Mouse (Mus musculus) intestine, embryonic 15.5 days (tissue): ENCODE results near the gene 4930432K21Rik. TPM values are rescaled to one million over a fixed set of nuclear protein-coding genes. Genes with fewer than 3 reads are reported as not detected.

Experiments
- ATAC-seq: fragments of 200-750 bp; cut with Nextera tagmentation; 2 replicates; pipeline ENCODE4 v1.8.0; 2017; ENCODE audit warnings: moderate TSS enrichment, moderate library complexity
- H3K27ac ChIP-seq: fragments of 300-500 bp; sonication (generic); 2 replicates; pipeline ENCODE4 v1.5.1; 2015; ENCODE audit warnings: mild to moderate bottlenecking, inconsistent platforms
- H3K27me3 ChIP-seq: fragments of 300-500 bp; sonication (generic); replicated peaks from 2 replicates; pipeline ENCODE4 v1.6.1; 2015; ENCODE audit warnings: inconsistent platforms
- H3K36me3 ChIP-seq: fragments of 300-500 bp; sonication (generic); 2 replicates; pipeline ENCODE4 v1.6.1; 2015; ENCODE audit warnings: inconsistent platforms
- H3K4me1 ChIP-seq: fragments of 300-500 bp; sonication (generic); replicated peaks from 2 replicates; pipeline ENCODE4 v1.6.1; 2015; ENCODE audit warnings: inconsistent platforms
- H3K4me2 ChIP-seq: fragments of 300-500 bp; sonication (generic); replicated peaks from 2 replicates; pipeline ENCODE4 v1.6.1; 2015; ENCODE audit warnings: mild to moderate bottlenecking, inconsistent platforms
- H3K4me3 ChIP-seq: fragments of 300-500 bp; sonication (generic); replicated peaks from 2 replicates; pipeline ENCODE4 v1.5.1; 2015; ENCODE audit warnings: inconsistent platforms
- H3K9ac ChIP-seq: fragments of 300-500 bp; sonication (generic); 2 replicates; pipeline ENCODE4 v1.6.1; 2015; ENCODE audit warnings: inconsistent platforms
- H3K9me3 ChIP-seq: fragments of 300-500 bp; sonication (generic); 2 replicates; pipeline ENCODE4 v1.6.1; 2016; ENCODE audit warnings: inconsistent platforms
- WGBS: fragments of 180-500 bp; shearing (Covaris S2); methylation state at CpG from one replicate; pipeline ENCODE4 v1.1.7; 2015; 5-methylcytosine and 5-hydroxymethylcytosine counted together
- polyA plus RNA-seq: library from polyadenylated mRNA; unstranded; fragments of >200 nt; fragmentation: Nextera tagmentation; extraction: Ambion mirVana; gene quantifications from 2 replicates; pipeline ENCODE4 v1.2.1, GENCODE M21; 2015

Gene 4930432K21Rik
- polyA plus RNA-seq, 1 experiment from 2014 or later = 0.65 TPM

DNA sequence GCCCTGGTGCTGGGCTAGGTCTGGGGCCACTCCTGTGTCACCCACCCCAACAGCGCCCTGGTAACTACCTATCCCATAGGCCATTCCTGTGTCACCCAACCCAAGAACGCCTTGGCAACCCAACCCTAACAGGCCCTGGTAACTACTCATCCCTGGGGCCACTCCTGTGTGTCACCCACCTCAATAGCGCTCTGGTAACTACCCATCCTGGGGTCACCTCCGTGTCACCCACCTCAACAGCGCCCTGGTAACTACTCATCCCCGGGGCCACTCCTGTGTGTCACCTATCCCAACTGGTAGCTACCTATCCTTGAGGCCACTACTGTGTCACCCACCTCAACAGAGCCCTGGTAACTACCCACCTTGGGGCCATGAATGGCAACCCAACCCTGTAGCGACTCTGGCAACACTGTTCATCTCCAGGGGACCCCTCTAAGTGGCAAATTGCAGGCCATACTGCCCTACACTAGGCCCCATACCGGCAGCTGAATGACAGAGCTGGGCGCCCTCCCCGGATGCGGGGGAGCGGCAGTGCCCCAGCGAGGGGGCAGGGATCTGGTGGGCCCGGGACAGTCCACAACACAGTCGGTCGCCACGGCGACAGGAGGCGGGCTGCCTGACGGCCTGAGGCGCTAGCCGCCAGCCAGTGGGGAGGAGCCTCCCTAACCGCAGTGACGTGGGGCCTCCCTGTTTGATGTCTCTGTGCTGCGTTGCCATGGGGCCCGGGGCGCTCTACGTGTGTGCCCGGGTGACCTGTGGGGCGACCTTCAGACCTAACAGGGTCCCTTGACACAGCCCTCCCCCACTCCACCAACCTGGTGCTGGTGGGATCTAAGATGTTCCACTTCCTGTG lies 50.3 kb downstream of the 4930432K21Rik start:
- Histone ChIP-seq H3K9me3 (no peaks in the 10 kb centered on the region), H3K9ac (peak overlapping the region; percentile 50), H3K4me2 (peak overlapping the region; percentile 82), H3K4me1 (peaks cover 49% of the 10 kb centered on the region), H3K27ac (peak overlapping the region; percentile 93), H3K36me3 (no peaks in the 10 kb centered on the region), H3K27me3 (no peaks in the 10 kb centered on the region), H3K4me3 (peak overlapping the region; percentile 52)
- ATAC-seq = peak; percentile 78
- WGBS = 2% methylated on average over 30 of the region's 30 CpGs

DNA sequence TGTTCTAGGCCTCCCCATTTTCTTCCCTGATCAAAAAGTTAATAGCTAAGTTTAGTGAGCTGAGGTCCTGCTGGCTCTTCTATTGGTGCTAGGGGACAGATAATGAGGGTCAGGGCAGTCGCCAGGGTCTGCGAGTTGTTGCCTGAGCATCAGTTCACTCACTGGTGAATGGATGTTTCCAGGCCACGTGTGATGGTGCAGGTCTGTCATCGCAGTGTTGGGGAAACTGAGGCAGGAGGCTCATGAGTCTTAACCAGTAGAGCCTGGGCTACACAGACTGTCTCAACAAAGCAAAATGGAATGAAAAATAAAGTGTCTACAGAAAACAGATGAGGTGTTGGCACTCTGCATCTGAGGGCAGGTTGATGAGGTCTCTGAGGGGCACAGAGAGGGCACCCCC lies 51.0 kb downstream of the 4930432K21Rik start:
- H3K36me3 ChIP-seq = no peaks in the 10 kb centered on the region
- no peak overlapping the region for H3K9ac ChIP-seq
- no peak for ATAC-seq
- no peak overlapping the region for H3K4me3 ChIP-seq
- H3K27me3 ChIP-seq = no peaks in the 10 kb centered on the region
- peaks cover 56% of the 10 kb centered on the region for H3K4me1 ChIP-seq
- no peaks in the 10 kb centered on the region for H3K9me3 ChIP-seq
- H3K27ac ChIP-seq = peak overlapping the region; percentile 93
- peak overlapping the region; percentile 82 for H3K4me2 ChIP-seq
- WGBS = 28% methylated on average over 4 of the region's 4 CpGs

DNA sequence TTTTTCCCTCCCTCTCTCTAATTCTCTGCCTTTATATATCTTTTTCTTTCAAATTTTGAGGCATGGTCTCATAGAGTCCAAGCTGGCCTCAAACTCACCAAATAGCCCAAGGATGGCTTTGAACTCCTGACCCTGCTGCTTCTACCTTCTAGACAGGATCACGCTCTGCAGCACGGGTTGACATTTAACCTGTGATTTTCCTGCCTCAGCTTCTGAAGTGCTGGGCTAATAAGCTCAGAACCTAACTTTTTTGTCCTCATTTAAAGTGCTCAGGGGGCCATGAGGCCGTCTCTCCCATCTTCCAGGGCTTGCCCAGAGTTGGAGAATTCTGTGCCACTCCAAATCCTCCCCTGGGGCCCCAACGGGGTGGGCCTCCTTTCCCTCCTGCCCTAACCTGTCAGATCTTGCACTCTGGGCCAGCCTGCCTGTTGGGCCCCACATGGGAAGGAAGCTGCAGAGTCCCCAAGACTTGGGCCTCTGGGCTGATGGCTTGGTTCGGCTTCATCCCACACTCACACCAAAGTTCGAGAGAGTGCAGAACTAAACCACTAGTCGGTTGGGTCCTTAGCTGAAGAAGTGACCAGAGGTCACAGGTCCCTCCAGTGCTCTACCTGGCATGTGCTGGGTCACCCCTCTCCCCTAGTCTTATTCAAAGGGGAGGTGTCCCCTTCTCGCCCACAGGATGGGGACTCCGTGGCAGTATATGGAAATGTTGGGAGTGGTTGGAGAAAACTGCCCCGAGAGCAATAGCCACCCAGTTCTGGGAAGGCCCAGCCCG lies 51.7 kb downstream of the 4930432K21Rik start:
- Histone ChIP-seq H3K4me2 (peak overlapping the region; percentile 94), H3K9ac (no peak overlapping the region), H3K4me1 (peaks cover 60% of the 10 kb centered on the region), H3K4me3 (no peak overlapping the region), H3K27ac (peak overlapping the region; percentile 93), H3K27me3 (no peaks in the 10 kb centered on the region), H3K36me3 (no peaks in the 10 kb centered on the region), H3K9me3 (no peaks in the 10 kb centered on the region)
- no peak for ATAC-seq
- 45% methylated on average over 11 of the region's 11 CpGs for WGBS

DNA sequence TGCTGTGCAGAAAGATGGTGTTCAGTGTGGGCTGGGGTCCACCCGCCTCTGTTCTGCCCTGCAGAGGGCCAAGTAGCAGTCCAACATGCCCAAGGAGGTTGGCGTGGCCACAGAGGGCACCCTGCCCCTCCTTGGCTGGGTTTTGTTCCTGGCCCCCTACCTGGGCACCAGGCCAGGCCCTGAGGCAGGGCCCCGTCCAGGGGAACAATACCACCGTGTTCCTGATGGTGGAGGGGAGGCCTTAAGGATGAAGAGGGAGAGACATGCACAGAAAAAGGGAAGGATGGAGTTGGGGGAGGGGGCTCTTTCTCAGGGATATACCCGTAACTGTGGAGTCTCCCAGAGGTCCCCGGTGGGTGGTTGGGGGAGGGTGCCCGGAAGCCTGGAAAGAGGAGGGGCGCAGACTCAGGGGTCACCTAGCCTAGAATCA lies 52.3 kb downstream of the 4930432K21Rik start:
- Histone ChIP-seq H3K9me3 (no peaks in the 10 kb centered on the region), H3K9ac (peak overlapping the region; percentile 73; the same call in 1 of the 2 replicates), H3K4me3 (peak overlapping the region; percentile 73), H3K36me3 (no peaks in the 10 kb centered on the region), H3K27ac (peak overlapping the region; percentile 82), H3K4me1 (peaks cover 60% of the 10 kb centered on the region), H3K4me2 (peak overlapping the region; percentile 94), H3K27me3 (no peaks in the 10 kb centered on the region)
- 20% methylated on average over 8 of the region's 8 CpGs for WGBS
- ATAC-seq = no peak

DNA sequence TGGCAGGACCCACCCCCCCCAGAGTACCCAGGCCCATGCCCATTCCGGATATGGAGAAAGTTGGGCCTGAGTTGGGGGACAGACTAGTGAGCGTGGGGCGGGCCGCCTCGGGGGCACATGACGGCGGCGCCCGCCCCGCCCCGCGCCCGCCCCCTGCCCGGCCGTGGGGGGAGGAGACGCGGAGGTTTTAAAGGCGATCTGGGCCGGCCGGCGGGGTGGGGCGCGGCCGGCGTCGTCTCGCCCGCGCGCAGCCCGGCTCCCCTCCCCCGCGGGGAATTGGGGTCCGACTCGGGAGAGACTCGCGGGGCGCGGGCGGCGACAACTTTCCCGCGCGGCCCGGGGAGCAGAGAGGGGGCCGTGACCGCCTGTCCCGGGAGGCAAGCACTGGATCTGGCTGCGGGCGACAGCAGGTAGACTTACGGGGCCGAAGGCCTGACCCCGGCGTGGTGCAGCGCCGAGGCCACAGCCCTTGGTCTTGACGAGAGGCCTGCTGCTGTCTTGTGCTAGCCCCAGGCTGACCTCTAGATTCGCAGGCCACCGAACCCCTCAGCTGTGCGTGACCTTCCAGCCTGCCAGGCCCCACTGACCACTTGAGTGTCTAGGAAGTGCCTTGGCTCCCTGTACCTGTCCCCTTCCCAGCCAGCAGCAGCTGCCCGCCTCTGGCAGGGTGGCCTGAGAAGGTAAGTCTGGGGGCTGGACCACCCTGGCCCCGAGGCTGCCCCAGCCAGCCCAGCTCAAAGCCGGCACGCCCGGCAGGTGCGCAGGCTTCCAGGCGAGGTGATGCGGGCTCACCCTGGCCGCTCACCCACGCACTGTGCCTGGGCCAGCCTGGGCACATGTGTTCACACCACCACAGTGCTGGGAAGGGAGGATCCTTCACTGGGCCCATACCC lies 53.1 kb downstream of the 4930432K21Rik start:
- peak overlapping the region; percentile 73 for H3K9ac ChIP-seq
- H3K4me2 ChIP-seq = peak overlapping the region; percentile 94
- peak overlapping the region; percentile 82 for H3K27ac ChIP-seq
- peak overlapping the region; percentile 73 for H3K4me3 ChIP-seq
- WGBS = 3% methylated on average over 60 of the region's 70 CpGs
- peak; percentile 36 for ATAC-seq
- H3K4me1 ChIP-seq = peaks cover 60% of the 10 kb centered on the region
- no peaks in the 10 kb centered on the region for H3K36me3 ChIP-seq
- no peaks in the 10 kb centered on the region for H3K27me3 ChIP-seq
- no peaks in the 10 kb centered on the region for H3K9me3 ChIP-seq

DNA sequence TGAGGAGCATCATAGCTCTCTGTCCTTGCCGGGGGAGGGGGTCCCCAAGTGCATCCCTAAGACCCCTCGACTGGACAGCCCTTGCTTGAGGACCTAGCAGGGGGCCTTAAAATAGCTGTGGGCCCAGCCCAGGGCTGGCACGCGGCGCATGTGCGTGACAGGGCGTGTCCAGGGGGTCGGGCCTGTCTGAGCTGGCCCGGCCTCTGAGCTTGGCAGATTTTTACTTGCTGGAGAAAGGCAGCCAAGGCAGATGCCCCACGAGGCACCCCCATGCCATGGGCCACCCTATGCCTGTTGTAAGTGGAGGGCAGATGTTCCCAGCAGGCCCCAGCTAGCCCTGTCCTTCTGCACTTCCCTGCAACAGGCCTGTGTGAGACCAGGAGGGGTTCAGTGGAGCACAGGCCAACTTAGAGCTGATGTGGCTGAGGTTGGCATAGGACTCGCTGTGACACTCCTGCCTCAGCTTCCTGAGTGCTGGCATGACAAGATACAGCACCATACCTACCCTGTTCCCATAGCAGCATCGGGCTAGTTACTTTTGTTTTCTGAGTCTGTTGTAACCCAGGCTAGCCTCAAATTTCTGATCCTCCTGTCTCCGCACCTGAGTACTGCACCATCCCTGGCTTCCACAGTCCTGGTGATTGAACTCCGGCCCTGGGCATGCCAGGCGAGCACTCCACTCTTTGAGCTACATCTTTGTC lies 53.9 kb downstream of the 4930432K21Rik start:
- peak overlapping the region; percentile 82 for H3K27ac ChIP-seq
- H3K9ac ChIP-seq = peak overlapping the region; percentile 73
- no peaks in the 10 kb centered on the region for H3K27me3 ChIP-seq
- H3K9me3 ChIP-seq = no peaks in the 10 kb centered on the region
- ATAC-seq = no peak; the same call in 1 of the 2 replicates
- H3K4me1 ChIP-seq = peaks cover 60% of the 10 kb centered on the region
- H3K36me3 ChIP-seq = no peaks in the 10 kb centered on the region
- H3K4me3 ChIP-seq = peak overlapping the region; percentile 73
- WGBS = 41% methylated on average over 15 of the region's 15 CpGs
- peak overlapping the region; percentile 94 for H3K4me2 ChIP-seq

DNA sequence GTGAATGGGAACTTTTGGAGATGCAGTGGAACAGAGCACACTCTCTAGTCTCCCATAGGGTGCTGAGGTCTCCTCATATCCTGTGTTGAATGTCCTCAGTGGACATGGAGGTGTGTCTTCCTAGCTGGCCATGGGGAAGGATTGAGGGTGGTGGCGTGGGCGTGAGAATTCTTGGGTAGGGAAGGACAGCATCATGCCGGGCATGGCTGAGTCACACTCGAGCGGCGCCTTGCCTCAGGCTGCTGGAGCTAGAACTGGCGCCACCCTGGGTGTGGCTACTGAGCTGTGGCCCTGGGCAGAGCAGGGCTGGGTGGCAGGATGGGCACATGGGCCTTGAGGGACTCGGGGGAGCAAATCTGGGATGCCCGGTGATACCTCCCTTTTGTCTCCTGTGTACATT lies 54.6 kb downstream of the 4930432K21Rik start:
- Histone ChIP-seq H3K4me2 (peak overlapping the region; percentile 94), H3K9ac (0 out of 2 replicates have a peak overlapping the region, but pooled peaks have one; percentile 12), H3K27me3 (no peaks in the 10 kb centered on the region), H3K4me3 (peak overlapping the region; percentile 73), H3K4me1 (peaks cover 61% of the 10 kb centered on the region), H3K27ac (peak overlapping the region; percentile 94), H3K9me3 (no peaks in the 10 kb centered on the region), H3K36me3 (no peaks in the 10 kb centered on the region)
- WGBS = 78% methylated on average over 9 of the region's 9 CpGs
- no peak for ATAC-seq

DNA sequence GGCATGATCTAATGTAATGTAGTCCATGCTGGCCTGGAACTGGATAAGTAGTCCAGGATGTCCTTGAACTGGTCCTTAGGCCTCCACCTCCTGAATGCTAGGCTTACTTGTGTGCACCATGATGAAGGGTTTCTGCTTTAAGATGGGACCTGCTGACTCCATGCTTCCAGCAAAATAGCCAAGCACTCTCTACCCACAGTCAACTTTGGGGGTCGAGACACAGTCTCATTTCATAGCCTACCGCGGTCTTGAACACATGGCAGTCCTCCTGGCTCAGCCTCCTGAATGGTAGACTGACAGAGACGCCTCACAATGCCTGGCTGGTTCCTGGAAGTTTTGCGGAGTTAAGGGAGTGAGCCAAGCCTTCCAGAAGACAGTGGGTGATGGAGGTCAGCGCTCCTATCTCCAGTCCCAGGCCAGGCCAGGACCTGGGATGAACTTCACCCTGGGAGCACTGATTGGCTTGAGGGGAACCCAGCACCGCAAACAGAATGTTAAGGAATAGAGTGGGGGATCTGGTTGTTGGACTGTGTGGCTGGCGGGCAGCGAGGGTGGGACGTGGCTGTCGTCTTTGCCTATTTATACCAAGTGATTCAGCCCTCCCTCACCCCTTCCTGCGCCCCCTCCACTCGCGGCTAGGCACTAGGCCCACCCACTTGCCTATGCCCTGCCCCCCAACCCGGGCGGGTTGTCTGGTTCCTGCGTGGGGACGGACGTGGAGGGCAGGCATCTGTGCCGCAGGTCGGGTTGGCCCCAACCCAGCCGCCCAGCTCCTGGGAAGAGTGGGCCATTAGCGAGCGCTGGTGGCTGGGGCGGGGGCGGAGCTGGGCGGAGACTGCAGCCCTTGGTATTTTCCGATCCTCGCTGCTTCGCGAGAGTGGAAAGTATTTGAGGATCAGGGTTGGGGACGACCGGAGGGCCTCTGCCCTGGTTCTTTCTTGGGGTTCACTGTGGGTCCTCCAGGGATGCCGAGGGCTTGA lies 55.4 kb downstream of the 4930432K21Rik start:
- Histone ChIP-seq H3K9me3 (no peaks in the 10 kb centered on the region), H3K36me3 (no peaks in the 10 kb centered on the region), H3K4me3 (peak overlapping the region; percentile 73), H3K27me3 (no peaks in the 10 kb centered on the region), H3K27ac (peak overlapping the region; percentile 94), H3K9ac (peak overlapping the region; percentile 64), H3K4me1 (peaks cover 61% of the 10 kb centered on the region), H3K4me2 (peak overlapping the region; percentile 94)
- peak; percentile 52 for ATAC-seq
- WGBS = 7% methylated on average over 34 of the region's 34 CpGs

DNA sequence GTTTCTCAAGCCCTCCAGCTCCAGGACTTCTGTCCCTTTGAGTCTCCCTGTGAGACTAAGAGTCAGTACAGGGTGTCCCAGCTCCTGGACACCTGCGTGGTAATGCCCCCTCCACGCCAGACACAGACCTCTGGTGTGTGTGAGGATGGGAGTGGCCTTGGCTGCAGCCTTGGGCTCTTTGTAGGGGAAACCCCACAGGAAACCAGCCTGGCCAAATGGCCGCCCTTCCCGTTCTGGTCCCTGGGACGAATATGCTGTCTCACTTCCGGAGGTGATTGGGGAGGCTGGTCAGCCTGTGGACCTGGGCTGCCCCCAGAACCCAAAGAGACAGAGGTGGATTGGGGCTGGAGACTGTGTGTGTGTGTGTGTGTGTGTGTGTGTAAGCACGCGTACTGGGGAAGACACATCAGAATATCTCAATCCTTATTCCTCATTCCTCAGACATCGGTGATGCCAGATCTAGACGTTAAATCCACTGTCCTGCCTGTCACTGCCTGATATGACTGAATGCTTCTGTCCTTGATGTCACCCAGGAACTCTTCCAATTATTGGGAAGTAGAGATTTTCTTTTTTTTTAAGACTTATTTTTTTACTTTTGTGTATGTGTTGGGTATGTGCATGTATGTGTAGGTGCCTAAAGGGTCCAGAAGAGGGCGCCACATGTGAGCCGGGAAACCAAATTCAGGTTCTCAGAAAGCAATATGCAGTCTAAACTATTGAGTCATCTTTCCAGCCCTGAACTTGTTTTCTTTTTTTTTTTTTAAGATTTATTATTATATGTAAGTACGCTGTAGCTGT lies 56.3 kb downstream of the 4930432K21Rik start:
- Histone ChIP-seq H3K4me1 (peaks cover 54% of the 10 kb centered on the region), H3K36me3 (0 out of 2 replicates have a peak, but pooled peaks cover 4% of the 10 kb centered on the region), H3K9me3 (no peaks in the 10 kb centered on the region), H3K27ac (peak overlapping the region; percentile 94), H3K4me2 (peak overlapping the region; percentile 94), H3K9ac (peak overlapping the region; percentile 64), H3K27me3 (no peaks in the 10 kb centered on the region), H3K4me3 (peak overlapping the region; percentile 73)
- ATAC-seq = peak; percentile 9
- 48% methylated on average over 13 of the region's 13 CpGs for WGBS

DNA sequence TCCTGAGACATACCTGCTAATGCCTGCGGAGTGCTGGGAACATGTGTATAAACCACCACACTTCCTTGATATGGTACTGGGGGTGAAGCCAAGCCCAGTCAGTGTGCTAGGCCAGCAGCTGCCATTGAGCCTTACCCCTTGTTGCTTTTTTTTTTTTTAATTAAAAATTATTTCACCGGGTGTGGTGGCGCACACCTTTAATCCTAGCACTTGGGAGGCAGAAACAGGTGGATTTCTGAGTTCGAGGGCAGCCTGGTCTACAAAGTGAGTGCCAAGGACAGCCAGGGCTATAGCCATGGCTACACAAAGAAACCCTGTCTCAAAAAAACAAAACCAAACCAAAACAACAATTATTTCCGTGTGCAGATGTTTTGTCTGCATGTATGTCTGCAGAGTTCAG lies 57.2 kb downstream of the 4930432K21Rik start:
- Histone ChIP-seq H3K27me3 (no peaks in the 10 kb centered on the region), H3K4me2 (no peak overlapping the region), H3K9me3 (no peaks in the 10 kb centered on the region), H3K36me3 (0 out of 2 replicates have a peak, but pooled peaks cover 8% of the 10 kb centered on the region), H3K9ac (no peak overlapping the region), H3K27ac (no peak overlapping the region), H3K4me1 (peaks cover 48% of the 10 kb centered on the region), H3K4me3 (no peak overlapping the region)
- no peak for ATAC-seq
- 97% methylated on average over 5 of the region's 5 CpGs for WGBS
